In genomic region chr9:121937451-121937864, GRCm38 (mm10) we compare ENCODE assay signal across 8 mouse cellular contexts. TPM values are rescaled to one million over a fixed set of nuclear protein-coding genes. Genes with fewer than 3 reads are reported as not detected.
DNase-seq lines count a peak whose midpoint lies in the region; ATAC-seq lines count a peak whose summit lies in the region.

No protein-coding gene starts in this region.

- no peaks in the 10 kb centered on the region for H3K27me3 ChIP-seq in hindbrain, embryonic 10.5 days (ENCODE audit: insufficient read depth, poor library complexity, severe bottlenecking)

- H3K9me3 ChIP-seq in hindbrain, embryonic 10.5 days, result no peaks in the 10 kb centered on the region

- 63% methylated on average over 6 of the region's 6 CpGs for WGBS in hindbrain, embryonic 10.5 days

- peak overlapping the region; percentile 54 for H3K4me3 ChIP-seq in hindbrain, embryonic 10.5 days

- H3K36me3 ChIP-seq in hindbrain, embryonic 10.5 days, result peaks cover 8% of the 10 kb centered on the region; the same call in 1 of the 2 replicates

- peaks cover 10% of the 10 kb centered on the region for H3K4me1 ChIP-seq in hindbrain, embryonic 10.5 days (replicated peaks)

- peak; percentile 35 to 36 for DNase-seq in cerebellum, postnatal 10 days
- DNase-seq in cerebellum, postnatal 25 days, result no peak
- DNase-seq in hindbrain, embryonic 10.5 days (ENCODE audit: low spot score), result no peak
- DNase-seq in ovary, postnatal 14 days (ENCODE audit: low spot score), result no peak
- DNase-seq in urinary bladder, adult 18-20 months (ENCODE audit: low spot score in 2 of 2), result no peak
- DNase-seq in spleen, postnatal 4 days (ENCODE audit: low spot score in 2 of 2), result no peak

- H3K27ac ChIP-seq in hindbrain, embryonic 10.5 days, result peak overlapping the region; percentile 85

- ATAC-seq in CD4-positive, CD25-positive, alpha-beta regulatory T cell, adult 4 months, result peak; percentile 64
- ATAC-seq in megakaryocyte-erythroid progenitor cell, adult 5-6 weeks (replicated peaks; ENCODE audit: low FRiP score, low TSS enrichment, poor library complexity, severe bottlenecking), result 0 out of 2 replicates have a peak, but pooled peaks have one; percentile 33

RNA-seq across cellular contexts. Expression of gene Fam198a, which starts 13.3 kb away (rescaled TPM):
- under 1 TPM in 1 of 2 experiments, not detected in 1; 0.29 TPM for polyA plus RNA-seq in CD4-positive, CD25-positive, alpha-beta regulatory T cell, adult 4 months (2017; shearing (Covaris generic))
- polyA plus RNA-seq in hindbrain, embryonic 10.5 days (2016; fragmentation: Nextera tagmentation; extraction: Ambion mirVana), result 0.52 and 0.70 TPM in 2 replicates
- not detected in 2 replicates for total RNA-seq in megakaryocyte-erythroid progenitor cell, adult 5-6 weeks (2014; fragmentation: Nextera tagmentation)
- 1.3 TPM in 1 of 2 replicates, not detected in the other for total RNA-seq in megakaryocyte-erythroid progenitor cell, adult 5-6 weeks (2017)

RNA-seq across cellular contexts. Expression of gene Cyp8b1, which starts 21.4 kb away (rescaled TPM):
- not detected for polyA plus RNA-seq in CD4-positive, CD25-positive, alpha-beta regulatory T cell, adult 4 months (2017; shearing (Covaris generic))
- polyA plus RNA-seq in hindbrain, embryonic 10.5 days (2016; fragmentation: Nextera tagmentation; extraction: Ambion mirVana), result not detected in 2 replicates
- total RNA-seq in megakaryocyte-erythroid progenitor cell, adult 5-6 weeks (2014; fragmentation: Nextera tagmentation), result not detected in 2 replicates
- total RNA-seq in megakaryocyte-erythroid progenitor cell, adult 5-6 weeks (2017), result not detected in 2 replicates

RNA-seq across cellular contexts. Expression of gene Ackr2, which starts 39.3 kb away (rescaled TPM):
- not detected for polyA plus RNA-seq in CD4-positive, CD25-positive, alpha-beta regulatory T cell, adult 4 months (2017; shearing (Covaris generic))
- polyA plus RNA-seq in hindbrain, embryonic 10.5 days (2016; fragmentation: Nextera tagmentation; extraction: Ambion mirVana), result 0.51 and 0.89 TPM in 2 replicates
- total RNA-seq in megakaryocyte-erythroid progenitor cell, adult 5-6 weeks (2014; fragmentation: Nextera tagmentation), result not detected in 2 replicates
- total RNA-seq in megakaryocyte-erythroid progenitor cell, adult 5-6 weeks (2017), result not detected in 2 replicates

RNA-seq across cellular contexts. Expression of gene Pomgnt2, which starts 59.5 kb away (rescaled TPM):
- not detected for polyA plus RNA-seq in CD4-positive, CD25-positive, alpha-beta regulatory T cell, adult 4 months (2017; shearing (Covaris generic))
- 14.7 and 16.3 TPM in 2 replicates for polyA plus RNA-seq in hindbrain, embryonic 10.5 days (2016; fragmentation: Nextera tagmentation; extraction: Ambion mirVana)
- 2.2 and 2.6 TPM in 2 replicates for total RNA-seq in megakaryocyte-erythroid progenitor cell, adult 5-6 weeks (2014; fragmentation: Nextera tagmentation)
- total RNA-seq in megakaryocyte-erythroid progenitor cell, adult 5-6 weeks (2017), result 3.8 and 4.3 TPM in 2 replicates

Comparison
In these comparisons a context has a peak if more than half of its experiments do, and no peak if none do; other contexts are left out.
1. DNase-seq: peak in cerebellum, postnatal 10 days (2 of 2); none in cerebellum, postnatal 25 days (0 of 2), hindbrain, embryonic 10.5 days (single experiment), ovary, postnatal 14 days (single experiment), urinary bladder, adult 18-20 months (0 of 2) and spleen, postnatal 4 days (0 of 2).